ENCODE assay signal across 8 mouse cellular contexts in genomic region chr4:124850933-124851658, GRCm38 (mm10). TPM values are rescaled to one million over a fixed set of nuclear protein-coding genes. Genes with fewer than 3 reads are reported as not detected.
DNase-seq lines count a peak whose midpoint lies in the region; ATAC-seq and TF ChIP-seq lines count a peak whose summit lies in the region.

TSS of gene 1110065P20Rik (minus strand) at chr4:124851196.

- DNase-seq in adipocyte (ENCODE audit: low spot score) = peak; percentile 78
- DNase-seq in gastrocnemius, postnatal 10 days = peak; percentile 71
- DNase-seq in hindbrain, postnatal 0 days (ENCODE audit: low spot score) = peak; percentile 75
- DNase-seq in left cerebral cortex, adult 8-10 months (ENCODE audit: low spot score in 2 of 2) = peak; percentile 51 to 76
- DNase-seq in right cerebral cortex, adult 2 months (ENCODE audit: low spot score in 2 of 2) = peak; percentile 68 to 76
- peak; percentile 32 for DNase-seq in urinary bladder, postnatal 10 days (ENCODE audit: low spot score)

- H3K4me2 ChIP-seq in hindbrain, postnatal 0 days (ENCODE audit: low read depth, low read length) = peak within 1 kb of the TSS; percentile 73

- H3K9ac ChIP-seq in hindbrain, postnatal 0 days (replicated peaks; ENCODE audit: low read length) = peak within 1 kb of the TSS; percentile 87

- peaks cover 19% of the 10 kb centered on the region for H3K36me3 ChIP-seq in hindbrain, postnatal 0 days (ENCODE audit: insufficient read depth, low read length)

- ATAC-seq in common myeloid progenitor, adult 5-6 weeks (replicated peaks; ENCODE audit: low read depth, poor library complexity, severe bottlenecking) = peak; percentile 58
- ATAC-seq in hindbrain, postnatal 0 days = peak; percentile 39
- peak; percentile 64 for ATAC-seq in megakaryocyte, adult 5-6 weeks (ENCODE audit: poor library complexity, severe bottlenecking)

- WGBS in hindbrain, postnatal 0 days = 2% methylated on average over 68 of the region's 75 CpGs

- peak within 1 kb of the TSS; percentile 98 for H3K27ac ChIP-seq in hindbrain, postnatal 0 days

- TF ChIP-seq CTCF in hindbrain, postnatal 0 days (IDR thresholded peaks at IDR 0.05; ENCODE audit: low read depth) = no peak

- peaks cover 12% of the 10 kb centered on the region for H3K4me1 ChIP-seq in hindbrain, postnatal 0 days (ENCODE audit: insufficient read depth, low read length)

- H3K27me3 ChIP-seq in hindbrain, postnatal 0 days (ENCODE audit: insufficient read depth, low read length) = no peaks in the 10 kb centered on the region

- peak within 1 kb of the TSS; percentile 93 for H3K4me3 ChIP-seq in hindbrain, postnatal 0 days (ENCODE audit: low read length)

- H3K9me3 ChIP-seq in hindbrain, postnatal 0 days (ENCODE audit: low read length) = no peaks in the 10 kb centered on the region

RNA-seq across cellular contexts. Expression of gene 1110065P20Rik, which starts in this region (rescaled TPM):
- 2.9 and 7.0 TPM in 2 replicates for total RNA-seq in common myeloid progenitor, adult 5-6 weeks (2017)
- 10 to 100 TPM; 28.7 to 29.3 TPM for total RNA-seq in gastrocnemius, postnatal 10 days (2021)
- total RNA-seq in hindbrain, postnatal 0 days (2014; rRNA removed) = 206 and 212 TPM in 2 replicates
- polyA plus RNA-seq in hindbrain, postnatal 0 days (2015; fragmentation: Nextera tagmentation; extraction: Ambion mirVana) = 143 and 152 TPM in 2 replicates
- total RNA-seq in left cerebral cortex, adult 8-10 months (2022) = 10 to 100 TPM; 66.4 to 70.2 (median 67.8) TPM
- total RNA-seq in megakaryocyte, adult 5-6 weeks (2015) = 5.8 and 6.3 TPM in 2 replicates
- total RNA-seq in megakaryocyte, adult 5-6 weeks (2017) = 1.6 and 1.7 TPM in 2 replicates

Comparison
In these comparisons a context has a peak if more than half of its experiments do, and no peak if none do; other contexts are left out.
1. Peak in every context shown above with its lines: DNase-seq, ATAC-seq, H3K4me3 ChIP-seq and H3K27ac ChIP-seq.